Mouse (Mus musculus): Measurements from ENCODE around the gene Guca1b. TPM values are rescaled to one million over a fixed set of nuclear protein-coding genes. Genes with fewer than 3 reads are reported as not detected.

The Guca1b gene
- polyA plus RNA-seq (2015; fragmentation: Nextera tagmentation; extraction: Ambion mirVana) = 2.4 and 5.6 TPM in 2 replicates

GRCm38 (mm10) chr17:47385145-47385544, at the start of gene Guca1b:
Gene Guca1b (plus strand): TSS chr17:47385393.

GRCm38 (mm10) chr17:47368401-47369086, 16.6 kb upstream of the Guca1b start, which contains the start of gene Mrps10:
Gene Mrps10 (plus strand): TSS chr17:47368887.

DNA sequence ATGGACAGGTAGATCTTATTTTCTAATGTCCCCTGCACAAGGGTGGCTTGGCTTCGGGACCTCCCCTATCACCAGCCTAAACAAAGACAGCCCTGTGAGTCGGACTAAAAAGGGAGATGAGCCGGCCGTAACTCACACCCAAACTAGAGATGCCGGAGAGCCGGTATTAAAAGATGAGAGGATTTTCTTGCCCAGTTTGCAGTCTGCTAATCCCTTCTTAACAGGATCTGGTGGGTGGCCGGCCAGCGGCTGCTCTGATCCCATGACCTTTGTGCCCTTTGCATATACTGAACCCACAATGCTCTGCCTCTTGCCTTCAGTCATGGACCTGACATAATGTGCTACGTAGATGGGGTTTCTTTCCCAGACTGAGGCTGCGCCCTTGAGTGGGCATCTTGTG, 15.3 kb downstream of the Guca1b start, which contains the start of gene Guca1a:
Gene Guca1a, minus strand, starts transcription at position 134 of the 400 bp plus-strand sequence.

DNA sequence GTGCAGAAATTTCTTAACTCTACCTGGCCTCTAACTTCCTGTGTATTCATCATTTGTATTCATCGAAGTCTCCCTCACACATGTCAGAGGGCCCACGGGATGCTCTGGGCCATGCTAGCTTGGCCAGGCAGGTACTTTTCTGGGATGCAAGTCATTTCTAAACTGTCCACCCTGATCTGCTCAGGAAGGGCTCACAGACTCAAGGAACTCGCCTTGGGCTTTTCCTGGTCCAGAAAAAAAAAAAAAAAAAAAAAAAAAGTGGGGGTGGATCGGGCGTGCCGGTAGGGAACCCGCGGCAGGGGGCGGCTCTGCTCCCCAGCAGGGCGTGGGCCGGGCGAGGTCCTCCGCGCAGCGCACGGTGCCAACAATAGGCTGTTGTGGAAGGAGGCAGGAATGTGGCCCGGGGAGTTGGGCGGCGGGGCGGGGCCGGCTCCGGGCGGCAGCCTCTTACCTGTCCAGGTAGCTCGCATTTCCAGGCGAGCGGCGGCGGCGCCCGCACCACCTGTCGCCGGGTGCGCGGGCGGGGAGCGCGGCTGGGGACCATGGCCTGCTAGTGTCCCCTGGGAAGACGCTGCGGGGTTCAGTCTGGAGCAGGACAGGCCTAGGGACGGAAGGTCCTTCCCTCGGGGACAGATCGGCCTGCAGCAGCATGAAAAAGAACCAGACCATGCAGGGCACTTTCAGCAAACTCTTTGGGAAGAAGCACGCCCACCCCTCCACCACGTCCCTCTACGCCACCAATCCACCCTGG, 51.1 kb downstream of the Guca1b start, which contains the start of gene AI661453:
Gene AI661453, plus strand, starts transcription at position 460 of the 751 bp plus-strand sequence.

GRCm38 (mm10) chr17:47436907-47437547, 51.8 kb downstream of the Guca1b start, which contains the start of gene 1700001C19Rik:
Gene 1700001C19Rik (minus strand): TSS chr17:47437376.

Other genes starting within 250 kb of the Guca1b start
- gene Mrps10, start 16.5 kb upstream of the Guca1b start, polyA plus RNA-seq (2015; fragmentation: Nextera tagmentation; extraction: Ambion mirVana) = 103 and 145 TPM in 2 replicates
- gene Guca1a, start 15.2 kb downstream of the Guca1b start, polyA plus RNA-seq (2015; fragmentation: Nextera tagmentation; extraction: Ambion mirVana) = 11.8 and 15.1 TPM in 2 replicates
- gene AI661453, start 51.2 kb downstream of the Guca1b start, polyA plus RNA-seq (2015; fragmentation: Nextera tagmentation; extraction: Ambion mirVana) = 0.81 and 1.0 TPM in 2 replicates
- gene 1700001C19Rik, start 52.0 kb downstream of the Guca1b start, polyA plus RNA-seq (2015; fragmentation: Nextera tagmentation; extraction: Ambion mirVana) = 0.55 and 0.80 TPM in 2 replicates
- 17.5 and 18.9 TPM in 2 replicates for gene Taf8, start 116.9 kb downstream of the Guca1b start, polyA plus RNA-seq (2015; fragmentation: Nextera tagmentation; extraction: Ambion mirVana)
- 253 and 255 TPM in 2 replicates for gene Ccnd3, start 119.7 kb downstream of the Guca1b start, polyA plus RNA-seq (2015; fragmentation: Nextera tagmentation; extraction: Ambion mirVana)
- gene Bysl, start 226.1 kb downstream of the Guca1b start, polyA plus RNA-seq (2015; fragmentation: Nextera tagmentation; extraction: Ambion mirVana) = 7.3 and 8.6 TPM in 2 replicates
- 35.5 and 38.7 TPM in 2 replicates for gene Med20, start 226.2 kb downstream of the Guca1b start, polyA plus RNA-seq (2015; fragmentation: Nextera tagmentation; extraction: Ambion mirVana)
- gene Gm20517, start 226.2 kb downstream of the Guca1b start, polyA plus RNA-seq (2015; fragmentation: Nextera tagmentation; extraction: Ambion mirVana) = 2.7 and 4.8 TPM in 2 replicates
- gene Usp49, start 245.3 kb downstream of the Guca1b start, polyA plus RNA-seq (2015; fragmentation: Nextera tagmentation; extraction: Ambion mirVana) = 3.1 TPM in 2 replicates